Mouse (Mus musculus): ENCODE measurements around the gene Rubcnl. TPM values are rescaled to one million over a fixed set of nuclear protein-coding genes. Genes with fewer than 3 reads are reported as not detected.
A peak's percentile ranks its signal among the peaks of the same experiment; 100 is the strongest.

Gene Rubcnl
- total RNA-seq (2021) = 1 to 10 TPM in 1 of 2 experiments, under 1 TPM in 1; 0.99 to 1.0 TPM

DNA sequence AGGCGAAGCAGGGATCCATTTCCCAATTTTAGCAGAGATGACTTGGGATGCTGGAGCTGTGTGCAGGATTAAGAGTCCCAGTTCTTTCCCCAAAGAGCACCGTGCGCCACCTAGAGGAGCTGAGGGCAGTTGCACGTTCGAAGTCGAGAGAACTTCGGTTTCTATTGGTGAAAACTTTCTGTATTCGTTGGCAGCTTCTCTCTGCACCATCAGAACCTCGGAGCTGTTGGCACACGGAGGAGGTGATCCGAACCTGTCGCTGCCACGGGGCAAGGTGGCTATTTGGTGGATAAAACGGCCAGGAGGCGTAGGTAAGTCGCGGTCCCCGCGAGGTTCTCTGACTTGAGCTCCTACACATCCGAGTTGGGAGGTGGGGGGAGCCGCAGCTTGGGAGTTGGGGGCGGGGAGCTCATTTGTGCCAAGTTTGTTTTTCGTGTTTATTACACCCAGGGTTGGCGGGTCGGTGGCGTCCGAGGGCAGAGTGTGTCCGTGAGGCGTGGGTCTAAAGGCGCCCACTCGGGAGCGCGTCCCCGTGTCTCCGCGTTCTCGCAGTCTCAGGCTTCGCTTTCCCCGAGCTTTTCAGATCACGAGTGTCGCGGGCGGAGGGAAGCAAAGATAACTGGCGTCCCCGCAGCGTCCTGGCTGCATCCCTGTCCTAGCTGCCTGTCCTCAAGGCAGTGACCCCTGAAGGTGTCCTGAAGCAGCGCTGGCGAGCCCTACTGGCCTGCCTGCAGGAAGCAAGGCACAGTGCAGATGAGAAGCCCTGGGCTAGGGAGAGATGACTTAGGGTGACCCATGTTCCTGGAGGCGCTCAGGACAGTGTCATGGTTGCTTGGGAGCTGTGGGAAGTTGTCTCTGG is at the start of gene Rubcnl:
TSS of gene Rubcnl (plus strand) at position 172 of the 859 bp plus-strand sequence.
- peak; percentile 45 to 78 for DNase-seq (ENCODE audit: extremely low spot score in 1 of 2, low spot score in 1 of 2)

DNA sequence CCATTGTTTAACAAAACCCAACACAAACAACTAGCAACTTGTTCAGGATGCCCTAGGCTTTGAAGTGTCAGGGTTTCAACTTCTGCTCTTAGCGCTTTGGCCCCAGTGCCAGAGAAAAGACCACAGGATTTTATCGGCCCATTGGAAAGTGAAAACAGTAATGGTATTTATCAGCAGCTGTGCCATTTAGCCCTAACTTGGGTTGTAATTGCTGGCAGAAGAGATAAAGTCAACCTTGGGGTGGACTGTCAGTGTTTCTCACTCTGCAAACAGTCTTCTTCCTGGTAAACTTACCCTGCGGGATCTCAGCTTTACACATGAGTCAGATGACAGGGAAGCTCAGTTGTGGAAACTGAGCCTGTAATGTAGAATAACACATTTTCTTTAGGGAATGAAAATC is 43.6 kb upstream of the Rubcnl start:
- no peak for DNase-seq (ENCODE audit: extremely low spot score in 1 of 2, low spot score in 1 of 2)

DNA sequence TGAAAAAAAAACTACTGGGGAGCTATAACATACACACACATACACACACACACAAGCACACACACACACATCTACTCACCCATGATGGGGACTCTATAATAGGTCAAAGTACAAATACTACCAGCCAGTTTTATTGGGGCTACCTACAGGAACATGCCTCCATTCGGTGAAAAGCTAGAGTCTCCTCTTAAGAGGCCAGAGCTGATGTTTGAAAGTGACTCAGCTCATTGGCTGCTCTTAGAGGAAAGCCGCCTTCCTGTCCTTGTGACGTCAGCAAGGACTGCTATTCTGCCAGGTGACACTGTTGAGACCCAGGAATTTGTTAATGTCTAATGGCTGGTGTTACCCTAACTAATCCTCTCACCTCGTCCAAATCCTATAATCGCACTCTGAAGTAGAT is 43.1 kb upstream of the Rubcnl start:
- DNase-seq (ENCODE audit: extremely low spot score in 1 of 2, low spot score in 1 of 2) = no peak

DNA sequence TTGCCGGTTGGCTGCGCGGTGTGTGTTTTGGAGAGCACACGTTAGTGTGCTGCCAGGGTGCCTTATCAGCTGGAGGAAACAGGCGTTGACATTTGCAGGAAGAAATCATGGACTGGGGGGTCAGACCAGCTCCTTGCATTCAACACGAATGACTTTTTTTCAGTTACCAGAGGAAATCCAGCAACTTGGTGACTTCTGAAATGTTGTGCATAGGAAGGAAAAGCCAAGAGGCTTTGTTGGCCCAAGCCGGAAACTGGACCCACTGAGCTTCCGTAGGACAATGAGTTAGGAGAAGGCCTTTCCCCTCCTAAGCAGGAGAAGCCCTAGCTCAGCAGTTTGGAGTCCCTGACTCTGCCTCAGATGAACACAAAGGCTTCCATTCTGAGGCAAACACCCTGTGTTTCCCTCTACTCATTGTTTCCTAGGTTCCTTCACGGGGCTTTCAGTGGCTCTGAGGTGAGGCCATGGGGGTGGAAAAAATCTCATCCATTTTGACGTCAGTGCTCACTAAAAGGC is 41.6 kb upstream of the Rubcnl start:
- DNase-seq (ENCODE audit: extremely low spot score in 1 of 2, low spot score in 1 of 2) = no peak

DNA sequence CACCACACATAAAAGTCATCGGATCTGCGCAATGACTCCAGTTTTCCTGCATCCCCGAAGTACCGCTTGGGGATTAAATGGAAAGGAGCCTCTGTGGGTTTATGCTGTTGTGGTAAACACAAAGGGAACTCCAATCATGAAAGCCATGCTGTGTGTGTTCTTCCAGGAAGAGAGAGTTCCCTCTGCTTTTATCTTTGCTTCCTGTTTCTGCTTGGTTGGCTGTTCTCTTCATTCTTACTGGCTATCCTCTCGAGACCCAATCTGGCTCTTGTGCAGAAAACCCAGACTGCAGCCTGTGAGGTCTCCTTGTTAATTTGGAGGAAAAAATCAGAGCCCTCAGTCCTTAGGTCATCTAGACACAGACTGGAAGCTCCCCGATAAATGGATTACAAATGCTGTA is 38.9 kb upstream of the Rubcnl start:
- DNase-seq (ENCODE audit: extremely low spot score in 1 of 2, low spot score in 1 of 2) = no peak

DNA sequence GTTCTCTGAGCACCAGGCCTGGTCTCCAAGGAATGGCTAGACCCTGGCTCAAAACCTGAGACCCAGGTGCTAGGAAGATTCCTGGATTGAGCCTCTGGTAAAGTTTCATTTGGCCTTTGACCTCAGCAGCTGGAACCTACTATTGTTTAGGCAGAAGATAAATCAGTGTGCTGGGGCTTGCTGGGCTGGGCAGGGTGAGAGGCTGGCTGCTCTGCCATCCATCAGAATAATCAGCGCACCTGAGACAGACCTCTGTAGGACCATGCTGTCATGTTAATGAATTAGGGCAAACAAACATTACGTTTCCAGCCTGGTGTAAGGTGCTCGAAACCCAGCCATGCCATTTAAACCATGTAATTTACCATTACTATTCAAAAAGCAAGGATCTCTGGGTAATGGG is 34.8 kb upstream of the Rubcnl start:
- DNase-seq (ENCODE audit: extremely low spot score in 1 of 2, low spot score in 1 of 2) = no peak

DNA sequence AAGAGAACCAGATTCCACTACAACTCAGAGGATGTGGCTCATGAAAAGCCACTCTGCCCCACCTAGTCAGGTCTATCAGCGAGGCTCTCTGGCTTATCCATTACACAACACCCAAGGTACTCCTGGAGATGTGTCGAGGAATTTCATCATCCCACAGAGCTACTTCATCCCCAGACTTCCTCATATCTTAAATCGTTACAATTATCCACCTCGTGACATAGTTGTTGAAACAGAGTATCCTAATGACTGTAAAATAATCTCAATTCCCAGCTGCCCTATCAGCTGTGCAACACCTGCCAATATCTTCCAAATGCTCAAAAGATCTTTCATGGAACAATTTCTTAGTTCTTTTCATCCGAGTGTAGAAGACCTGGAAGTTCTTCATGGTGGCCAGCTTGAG is 32.7 kb upstream of the Rubcnl start:
- no peak for DNase-seq (ENCODE audit: extremely low spot score in 1 of 2, low spot score in 1 of 2)

DNA sequence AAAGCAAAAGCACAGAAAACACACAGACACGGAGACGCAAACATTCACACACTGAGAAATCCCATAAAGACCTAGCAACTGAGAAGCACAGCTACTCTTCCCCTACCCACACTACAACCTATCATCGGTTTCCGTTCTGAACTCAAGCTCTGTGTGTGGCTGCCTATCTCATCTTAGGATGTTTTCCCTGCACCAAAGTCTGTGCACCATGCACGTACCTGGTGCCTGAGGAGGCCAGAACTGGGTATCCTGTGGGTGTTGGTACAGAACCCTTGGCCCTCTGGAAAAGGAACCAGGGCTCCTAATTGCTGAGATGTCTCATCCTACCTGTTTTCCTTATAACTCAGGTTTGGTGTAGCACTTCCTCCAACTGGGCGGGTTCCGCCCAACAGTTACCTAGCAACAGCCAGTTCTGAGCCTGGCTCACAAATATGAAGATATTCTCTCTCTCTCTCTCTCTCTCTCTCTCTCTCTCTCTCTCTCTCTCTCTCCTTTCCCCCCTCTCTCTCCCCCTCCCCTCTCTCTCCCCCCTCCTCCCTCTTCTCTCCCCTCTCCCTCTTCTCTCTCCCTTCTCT is 30.9 kb upstream of the Rubcnl start:
- DNase-seq (ENCODE audit: extremely low spot score in 1 of 2, low spot score in 1 of 2) = no peak

DNA sequence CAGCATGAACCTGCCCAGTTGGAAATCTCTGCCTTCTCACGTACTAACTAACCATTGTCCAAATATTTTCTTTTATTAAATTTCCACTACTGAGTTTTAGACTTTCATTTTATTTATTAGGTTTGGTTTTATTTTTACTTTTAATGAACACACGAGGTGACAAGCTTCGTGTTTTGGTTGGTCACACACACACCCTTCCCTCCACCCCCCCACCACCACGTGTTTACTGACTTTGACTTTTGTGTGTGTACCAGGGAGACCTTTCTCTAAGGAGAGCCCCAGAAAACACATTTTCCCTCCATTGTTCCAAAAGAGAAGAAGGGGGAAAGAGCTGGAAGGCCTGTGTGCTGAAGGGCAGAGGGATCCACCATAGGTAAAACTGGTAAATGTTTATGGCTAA is 30.2 kb upstream of the Rubcnl start:
- DNase-seq (ENCODE audit: extremely low spot score in 1 of 2, low spot score in 1 of 2) = no peak

DNA sequence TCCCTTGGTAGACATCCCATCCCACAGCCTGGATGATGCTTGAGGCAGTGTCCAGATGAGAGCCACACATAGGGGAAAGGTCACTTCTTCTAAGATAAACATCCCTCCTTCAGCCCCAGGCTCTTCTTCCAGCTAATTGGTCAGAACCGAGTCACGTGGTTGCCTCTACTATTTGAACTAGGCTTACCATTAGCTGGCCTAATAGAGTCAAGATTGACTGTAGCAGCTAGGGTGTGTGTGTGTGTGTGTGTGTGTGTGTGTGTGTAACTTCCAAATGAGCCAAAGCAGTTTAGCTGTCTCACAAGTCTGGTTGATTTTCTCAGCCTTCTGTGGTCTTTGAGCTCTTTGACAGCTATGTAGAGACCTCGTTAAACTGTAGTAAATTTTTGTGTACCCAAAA is 29.3 kb upstream of the Rubcnl start:
- DNase-seq (ENCODE audit: extremely low spot score in 1 of 2, low spot score in 1 of 2) = no peak

DNA sequence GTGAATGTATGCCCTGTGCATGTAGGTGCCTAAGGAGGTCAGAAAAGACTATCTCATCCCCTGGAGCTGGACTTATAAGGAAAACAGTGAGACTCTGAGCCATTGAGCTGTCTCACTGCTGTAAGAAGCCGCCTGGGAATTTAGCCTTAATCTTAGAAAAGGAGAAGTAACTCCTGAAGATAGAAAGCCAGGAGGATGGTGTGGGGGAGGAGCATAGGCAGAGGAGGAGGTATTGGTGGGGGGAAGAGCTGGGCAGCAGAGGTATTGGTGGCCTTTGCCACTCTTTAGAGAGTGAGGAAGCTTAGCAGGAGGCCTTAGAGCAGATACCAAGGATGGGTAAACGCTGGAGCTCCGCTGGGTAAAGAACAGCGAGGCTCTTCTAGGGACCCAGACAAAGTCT is 26.5 kb upstream of the Rubcnl start:
- DNase-seq (ENCODE audit: extremely low spot score in 1 of 2, low spot score in 1 of 2) = no peak

DNA sequence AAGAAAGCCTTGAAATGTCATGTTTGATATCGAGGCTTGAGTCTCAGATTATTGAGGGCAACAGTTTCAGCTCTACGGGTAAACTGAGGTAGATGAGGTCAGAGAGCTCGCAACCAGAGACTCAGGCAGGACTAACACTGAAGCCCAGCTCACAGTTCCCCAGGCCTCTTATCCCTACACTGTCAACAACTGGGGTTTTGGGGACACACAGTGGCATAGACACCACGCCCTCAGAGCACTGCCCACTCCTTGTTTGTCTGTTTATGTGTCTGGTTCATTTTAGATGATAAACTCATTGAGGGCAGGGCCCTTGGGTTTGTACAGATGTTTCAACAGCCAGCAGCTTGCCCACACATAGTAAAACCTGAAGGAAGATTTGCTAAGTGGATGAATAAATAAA is 25.9 kb upstream of the Rubcnl start:
- no peak for DNase-seq (ENCODE audit: extremely low spot score in 1 of 2, low spot score in 1 of 2)

DNA sequence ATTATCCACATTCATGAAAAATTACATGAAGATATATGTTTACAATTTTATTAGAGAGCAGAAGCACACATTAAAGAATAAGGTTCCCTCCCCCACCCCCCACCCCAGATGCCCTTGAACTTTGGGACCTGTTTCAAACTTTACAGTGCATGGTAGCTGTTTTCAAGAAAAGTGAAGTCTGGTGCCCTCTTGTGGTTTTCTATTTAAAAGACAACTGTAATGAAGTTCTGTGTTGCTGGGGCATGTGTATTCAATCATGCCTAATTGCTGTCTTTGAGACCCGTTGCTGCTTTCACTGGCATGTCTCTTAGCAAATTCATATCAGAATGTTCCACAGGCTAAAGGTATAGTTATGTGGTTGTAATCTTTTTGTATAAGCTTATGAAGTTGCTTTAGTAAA is 25.3 kb upstream of the Rubcnl start:
- no peak for DNase-seq (ENCODE audit: extremely low spot score in 1 of 2, low spot score in 1 of 2)

DNA sequence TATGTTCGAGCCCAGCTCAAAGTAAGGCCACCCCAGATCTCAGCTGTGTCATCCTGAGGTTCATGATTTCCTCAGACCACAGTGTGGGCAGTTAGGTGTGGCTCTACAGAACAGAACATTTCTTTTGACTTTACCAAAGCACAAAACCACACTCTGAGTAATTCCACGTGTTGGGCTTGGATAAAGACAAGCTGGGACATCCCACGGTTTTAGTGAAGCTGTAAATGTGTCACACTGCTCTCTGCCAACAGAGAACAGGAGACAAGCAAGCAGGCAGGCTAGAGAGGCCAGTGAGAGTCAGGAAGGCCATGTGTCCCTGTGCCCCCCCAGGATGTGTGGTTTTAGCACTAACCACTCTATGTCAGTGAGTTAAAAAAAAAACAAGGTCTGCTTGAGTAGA is 19.3 kb upstream of the Rubcnl start:
- no peak for DNase-seq (ENCODE audit: extremely low spot score in 1 of 2, low spot score in 1 of 2)

DNA sequence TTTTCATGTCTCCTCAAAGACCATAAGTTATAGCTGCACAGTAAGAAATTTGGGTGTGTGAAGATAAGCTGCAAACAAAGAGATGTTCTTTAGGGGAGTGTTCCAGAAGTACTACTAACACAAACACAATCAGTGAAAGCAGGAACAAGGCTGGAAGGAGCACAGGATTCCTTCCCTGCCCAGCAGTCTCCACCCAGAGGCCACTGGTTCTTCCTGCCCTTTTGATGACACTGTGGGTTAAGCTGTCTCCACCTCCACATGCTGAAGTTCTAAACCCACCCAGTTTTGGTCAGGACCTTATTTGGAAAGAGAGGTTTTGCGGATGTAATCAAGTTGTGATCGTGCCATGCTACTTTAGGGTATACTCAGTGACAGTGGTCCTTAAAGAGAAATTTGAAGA is 18.8 kb upstream of the Rubcnl start:
- no peak for DNase-seq (ENCODE audit: extremely low spot score in 1 of 2, low spot score in 1 of 2)

DNA sequence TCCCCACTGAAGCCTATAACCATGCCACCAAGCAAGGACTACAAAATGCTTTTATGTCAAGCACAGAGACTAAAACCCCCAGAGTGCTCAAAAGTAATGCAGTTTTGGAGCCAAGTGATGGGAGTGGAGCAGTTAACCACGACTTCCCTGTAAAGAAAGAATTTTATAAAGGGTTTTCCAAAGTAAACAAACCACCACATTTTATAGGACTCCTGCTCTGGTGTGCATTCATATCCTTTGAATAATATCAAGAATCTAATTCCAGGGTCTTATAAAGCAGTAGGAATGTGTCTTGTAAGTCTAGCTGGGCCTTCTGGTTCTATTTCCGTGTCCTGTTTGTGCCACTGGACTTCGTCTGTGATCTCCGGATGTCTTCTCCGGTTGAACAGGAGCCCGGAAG is 14.5 kb upstream of the Rubcnl start:
- no peak for DNase-seq (ENCODE audit: extremely low spot score in 1 of 2, low spot score in 1 of 2)

DNA sequence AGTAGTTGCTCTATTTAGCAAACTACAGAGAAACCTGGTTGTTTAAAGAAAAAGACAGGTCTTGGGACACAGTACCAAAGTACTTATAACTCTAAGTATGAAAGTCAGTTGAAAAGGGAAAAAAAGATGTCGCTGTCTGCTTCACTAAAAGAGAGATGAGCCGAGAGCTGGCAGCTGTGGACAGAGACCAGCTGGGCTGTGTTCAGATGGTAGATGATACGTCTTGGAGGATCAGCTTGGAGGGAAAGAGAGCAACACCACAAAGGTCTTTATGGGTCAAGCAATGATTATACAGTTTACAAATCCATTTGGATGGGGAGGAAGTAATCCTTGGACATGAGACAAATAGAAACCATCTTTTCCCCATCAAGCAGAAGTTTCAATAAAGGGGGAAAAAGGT is 12.5 kb upstream of the Rubcnl start:
- no peak for DNase-seq (ENCODE audit: extremely low spot score in 1 of 2, low spot score in 1 of 2)

DNA sequence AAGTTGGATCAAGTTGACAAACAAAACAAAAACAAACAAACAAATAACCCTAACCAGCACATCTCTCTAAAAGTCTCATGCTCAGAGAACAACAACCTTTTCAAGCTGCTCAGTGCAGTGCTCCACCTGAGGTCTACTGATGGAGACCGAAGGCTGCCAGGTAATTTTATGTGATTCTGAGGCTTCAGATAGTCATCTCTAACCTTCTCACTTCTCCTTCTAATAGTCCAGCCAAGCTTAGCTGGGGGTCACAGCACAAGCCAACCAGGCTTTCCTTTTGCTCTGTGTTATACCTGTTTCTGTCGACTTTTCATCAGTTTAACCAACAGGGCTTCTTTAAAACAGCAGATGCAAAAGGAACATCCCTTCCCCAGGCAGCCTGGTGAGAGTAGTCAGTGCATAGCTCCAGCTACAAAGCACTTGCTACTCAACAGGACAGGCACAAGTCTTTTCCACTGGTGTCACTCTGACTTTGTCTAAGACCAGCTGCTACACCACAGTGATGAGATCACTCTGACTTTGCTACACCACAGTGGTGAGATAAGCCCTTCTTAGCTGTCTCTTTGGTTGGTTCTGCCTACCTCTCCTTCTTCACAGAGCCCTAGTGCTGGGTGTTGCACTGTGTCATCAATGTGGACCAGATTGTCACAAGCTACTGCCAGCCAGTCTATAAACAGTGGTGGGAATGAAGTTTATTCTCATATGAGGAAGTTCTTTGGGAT is 10.2 kb upstream of the Rubcnl start:
- no peak for DNase-seq (ENCODE audit: extremely low spot score in 1 of 2, low spot score in 1 of 2)

DNA sequence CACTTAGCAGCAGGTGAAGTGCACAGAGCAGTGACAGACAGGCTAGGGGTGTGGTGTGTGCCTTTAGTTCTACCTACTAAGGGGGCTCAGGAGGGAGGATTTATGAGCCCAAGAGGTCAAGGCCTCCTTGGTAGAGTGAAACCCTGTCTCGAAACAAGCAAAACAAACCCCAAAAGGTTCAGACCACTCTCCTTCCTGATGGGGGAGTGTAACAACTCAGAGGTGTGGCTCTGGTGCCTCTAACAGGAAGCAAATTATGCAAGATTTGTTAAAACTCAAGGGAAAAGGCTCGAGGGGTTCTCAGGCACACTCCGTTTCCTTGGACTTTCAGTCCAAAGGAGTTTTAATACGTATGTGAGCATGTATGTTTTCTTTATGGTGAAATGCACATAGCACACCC is 5.5 kb upstream of the Rubcnl start:
- no peak for DNase-seq (ENCODE audit: extremely low spot score in 1 of 2, low spot score in 1 of 2)

DNA sequence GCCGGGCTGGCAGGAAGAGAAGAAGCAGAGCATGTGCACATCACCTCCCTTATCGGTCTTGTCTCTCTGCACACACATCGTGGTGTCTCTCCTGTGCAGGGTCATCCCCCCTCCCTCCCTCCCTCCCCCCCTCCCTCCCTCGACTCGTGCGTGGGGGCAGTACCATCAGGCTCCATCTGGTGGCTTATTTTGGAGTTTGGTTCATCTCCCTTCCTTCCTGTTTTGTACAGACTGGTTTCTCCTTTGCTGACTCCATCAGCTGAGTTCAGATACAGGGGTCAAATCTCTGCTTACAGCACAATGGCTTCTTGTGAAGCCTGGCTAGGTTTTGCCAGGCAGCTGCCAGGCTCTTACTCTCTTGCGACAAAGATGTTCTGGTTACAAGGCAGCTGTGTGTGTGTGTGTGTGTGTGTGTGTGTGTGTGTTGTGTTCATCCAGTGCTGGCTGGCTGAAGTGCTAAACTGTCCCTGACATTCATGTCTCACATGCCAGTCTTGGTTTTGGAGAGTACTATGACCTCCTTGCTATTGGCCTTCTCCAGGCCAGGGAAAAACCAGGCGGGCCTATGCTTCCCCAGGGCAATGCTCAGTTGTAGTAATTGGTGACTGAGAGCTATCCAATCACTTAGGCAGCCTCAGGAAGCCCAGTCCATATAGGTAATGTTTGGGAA is 4.7 kb upstream of the Rubcnl start:
- DNase-seq (ENCODE audit: extremely low spot score in 1 of 2, low spot score in 1 of 2) = no peak

DNA sequence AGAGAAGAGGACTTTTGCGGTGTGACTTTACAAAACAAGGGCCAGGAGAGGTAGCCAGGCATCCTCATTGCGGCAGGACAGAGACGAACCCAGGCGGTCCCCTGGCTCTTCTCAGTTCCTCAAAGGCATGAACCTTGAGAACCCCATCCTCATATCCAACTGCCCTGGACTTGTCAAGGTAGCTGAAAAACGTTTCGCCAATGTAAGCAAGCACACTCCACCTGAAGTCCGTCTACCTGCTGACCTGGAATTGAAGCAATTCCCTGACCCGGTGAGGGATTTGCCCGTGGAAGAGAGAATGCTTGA is 841 bp downstream of the Rubcnl start:
- no peak for DNase-seq (ENCODE audit: extremely low spot score in 1 of 2, low spot score in 1 of 2)
